Mouse (Mus musculus) limb, embryonic 14.5 days (tissue): ENCODE results near the gene Prss8. TPM values are rescaled to one million over a fixed set of nuclear protein-coding genes. Genes with fewer than 3 reads are reported as not detected.

Source experiments
- ATAC-seq: fragments of 200-750 bp; cut with Nextera tagmentation; 2 replicates; pipeline ENCODE4 v1.8.0; 2017; ENCODE audit warnings: low read depth, moderate number of reproducible peaks, moderate TSS enrichment; ENCODE audit not compliant: low FRiP score
- DNase-seq: peaks from one replicate; pipeline ENCODE4 v3.0.0-alpha.2; 2015; ENCODE audit warnings: low spot score
- H3K27ac ChIP-seq: fragments of 300-500 bp; sonication (generic); replicated peaks from 2 replicates; pipeline ENCODE4 v1.5.1; 2014; ENCODE audit warnings: low read depth, mild to moderate bottlenecking, low read length, moderate library complexity, mixed read lengths
- H3K27me3 ChIP-seq: fragments of 300-500 bp; sonication (generic); 2 replicates; pipeline ENCODE4 v1.6.1; 2014; ENCODE audit warnings: low read length, mixed read lengths; ENCODE audit not compliant: control insufficient read depth, insufficient read depth
- H3K36me3 ChIP-seq: fragments of 300-500 bp; sonication (generic); 2 replicates; pipeline ENCODE4 v1.6.1; 2014; ENCODE audit warnings: mild to moderate bottlenecking, low read length, moderate library complexity, mixed read lengths; ENCODE audit not compliant: control insufficient read depth, insufficient read depth
- H3K4me1 ChIP-seq: fragments of 300-500 bp; sonication (generic); 2 replicates; pipeline ENCODE4 v1.6.1; 2014; ENCODE audit warnings: antibody characterized with exemption, low read length, mixed read lengths; ENCODE audit not compliant: control insufficient read depth, insufficient read depth
- H3K4me2 ChIP-seq: fragments of 300-500 bp; sonication (generic); replicated peaks from 2 replicates; pipeline ENCODE4 v1.6.1; 2014; ENCODE audit warnings: low read depth, mild to moderate bottlenecking, low read length, moderate library complexity; ENCODE audit not compliant: severe bottlenecking
- H3K4me3 ChIP-seq: fragments of 300-500 bp; sonication (generic); replicated peaks from 2 replicates; pipeline ENCODE4 v1.5.1; 2014; ENCODE audit warnings: low read length
- H3K9ac ChIP-seq: fragments of 300-500 bp; sonication (generic); 2 replicates; pipeline ENCODE4 v1.6.1; 2014; ENCODE audit warnings: mild to moderate bottlenecking, low read depth, low read length, moderate library complexity; ENCODE audit not compliant: severe bottlenecking
- H3K9me3 ChIP-seq: fragments of 300-500 bp; sonication (generic); 2 replicates; pipeline ENCODE4 v1.6.1; 2016; ENCODE audit warnings: low read length; ENCODE audit not compliant: control insufficient read depth
- POLR2A ChIP-seq: fragments of 200-500 bp; IDR thresholded peaks from 2 replicates; pipeline ENCODE4 v1.8.0; 2012; ENCODE audit warnings: inconsistent platforms, mild to moderate bottlenecking, moderate library complexity, borderline replicate concordance; ENCODE audit not compliant: insufficient read depth, insufficient read length; ENCODE audit errors: extremely low read depth
- WGBS: fragments of 180-500 bp; shearing (Covaris S2); extraction: QIAGEN DNeasy Blood & Tissue Kit; methylation state at CpG from one replicate; pipeline ENCODE4 v1.1.7; 2014; 5-methylcytosine and 5-hydroxymethylcytosine counted together
- polyA plus RNA-seq, 2 experiments: library from polyadenylated mRNA; depleted of rRNA in 1 of 2; stranded (reverse) in 1 of 2; unstranded in 1 of 2; fragments of >200 nt; fragmentation: Nextera tagmentation in 1 of 2; extraction: Ambion mirVana in 1 of 2; gene quantifications; 2 replicates each; pipeline versions ENCODE4 v1.2.1 to v1.2.3; 2012 to 2014

The Prss8 gene
- polyA plus RNA-seq, 2 experiments = 6.2 to 7.0 TPM

- Histone ChIP-seq H3K36me3 (peaks cover 28% of the 10 kb centered on the region), H3K4me1 (peaks cover 4% of the 10 kb centered on the region), H3K4me3 (peak within 1 kb of the TSS; percentile 50), H3K27ac (peak within 1 kb of the TSS; percentile 53), H3K4me2 (peak within 1 kb of the TSS; percentile 63), H3K9ac (peak within 1 kb of the TSS; percentile 58), H3K27me3 (no peaks in the 10 kb centered on the region), H3K9me3 (no peaks in the 10 kb centered on the region)
- WGBS = under 1% methylated on average over 26 of the region's 26 CpGs
- TF ChIP-seq POLR2A = 0 out of 2 replicates have a peak, but pooled peaks have one; percentile 40
- DNase-seq (peak; percentile 99), ATAC-seq (peak; percentile 96)
These were observed 34.5 kb downstream of the Prss8 start, which contains the start of the genes Gm21974 and Vkorc1 for GRCm38 (mm10) chr7:127895442-127895841. TSS of gene Gm21974 (minus strand) at chr7:127895454. TSS of gene Vkorc1 (minus strand) at chr7:127895617.

- Histone ChIP-seq H3K4me2 (peak overlapping the region; percentile 63), H3K4me1 (peaks cover 4% of the 10 kb centered on the region), H3K27ac (0 out of 2 replicates have a peak overlapping the region, but pooled peaks have one; percentile 53), H3K36me3 (peaks cover 30% of the 10 kb centered on the region), H3K9me3 (no peaks in the 10 kb centered on the region), H3K27me3 (no peaks in the 10 kb centered on the region), H3K4me3 (peak overlapping the region; percentile 50), H3K9ac (peak overlapping the region; percentile 58)
- 68% methylated on average over 5 of the region's 5 CpGs for WGBS
- ATAC-seq (no peak), DNase-seq (no peak)
- TF ChIP-seq POLR2A = no peak
These were observed 35.4 kb downstream of the Prss8 start for GRCm38 (mm10) chr7:127894480-127894879.

GRCm38 (mm10) chr7:127890798-127891197, 39.1 kb downstream of the Prss8 start, which contains the start of gene Prss53:
TSS of gene Prss53 (minus strand) at chr7:127890970.
- no peak for DNase-seq
- no peak within 1 kb of the TSS for H3K9ac ChIP-seq
- no peaks in the 10 kb centered on the region for H3K9me3 ChIP-seq
- no peaks in the 10 kb centered on the region for H3K27me3 ChIP-seq
- peaks cover 4% of the 10 kb centered on the region for H3K4me1 ChIP-seq
- H3K4me2 ChIP-seq = no peak within 1 kb of the TSS
- WGBS = 23% methylated on average over 4 of the region's 4 CpGs
- no peak for ATAC-seq
- H3K4me3 ChIP-seq = no peak within 1 kb of the TSS
- H3K36me3 ChIP-seq = peaks cover 66% of the 10 kb centered on the region
- no peak for TF ChIP-seq POLR2A
- no peak within 1 kb of the TSS for H3K27ac ChIP-seq

- no peak for DNase-seq
- Histone ChIP-seq H3K4me2 (no peak overlapping the region), H3K36me3 (peaks cover 85% of the 10 kb centered on the region), H3K4me1 (no peaks in the 10 kb centered on the region), H3K9me3 (no peaks in the 10 kb centered on the region), H3K27ac (no peak overlapping the region), H3K4me3 (no peak overlapping the region), H3K9ac (no peak overlapping the region), H3K27me3 (no peaks in the 10 kb centered on the region)
- ATAC-seq = no peak
- WGBS = 77% methylated on average over 3 of the region's 3 CpGs
- no peak for TF ChIP-seq POLR2A
These were observed 41.1 kb downstream of the Prss8 start for GRCm38 (mm10) chr7:127888821-127889220.

GRCm38 (mm10) chr7:127887781-127888180, 42.1 kb downstream of the Prss8 start:
- Histone ChIP-seq H3K27me3 (no peaks in the 10 kb centered on the region), H3K27ac (no peak overlapping the region), H3K4me2 (no peak overlapping the region), H3K36me3 (peaks cover 85% of the 10 kb centered on the region), H3K4me1 (no peaks in the 10 kb centered on the region), H3K9me3 (no peaks in the 10 kb centered on the region), H3K4me3 (no peak overlapping the region), H3K9ac (no peak overlapping the region)
- WGBS = 84% methylated on average over 3 of the region's 3 CpGs
- no peak for DNase-seq
- ATAC-seq = no peak
- no peak for TF ChIP-seq POLR2A
